Mouse (Mus musculus) limb, embryonic 13.5 days (tissue): ENCODE measurements around the gene Cplx3. TPM values are rescaled to one million over a fixed set of nuclear protein-coding genes. Genes with fewer than 3 reads are reported as not detected.

Experiments
- ATAC-seq: fragments of 200-750 bp; cut with Nextera tagmentation; 2 replicates; pipeline ENCODE4 v1.8.0; 2017; ENCODE audit warnings: low read depth, moderate number of reproducible peaks, moderate TSS enrichment; ENCODE audit not compliant: low FRiP score
- H3K27ac ChIP-seq: fragments of 300-500 bp; sonication (generic); 2 replicates; pipeline ENCODE4 v1.5.1; 2015; ENCODE audit warnings: inconsistent platforms, mild to moderate bottlenecking, moderate library complexity
- H3K27me3 ChIP-seq: fragments of 300-500 bp; sonication (generic); 2 replicates; pipeline ENCODE4 v1.6.1; 2015; ENCODE audit warnings: mild to moderate bottlenecking, inconsistent platforms
- H3K36me3 ChIP-seq: fragments of 300-500 bp; sonication (generic); 2 replicates; pipeline ENCODE4 v1.6.1; 2015; ENCODE audit warnings: inconsistent platforms, mild to moderate bottlenecking, moderate library complexity
- H3K4me1 ChIP-seq: fragments of 300-500 bp; sonication (generic); 2 replicates; pipeline ENCODE4 v1.6.1; 2015; ENCODE audit warnings: inconsistent platforms
- H3K4me2 ChIP-seq: fragments of 300-500 bp; sonication (generic); replicated peaks from 2 replicates; pipeline ENCODE4 v1.6.1; 2015; ENCODE audit warnings: inconsistent platforms, mild to moderate bottlenecking, moderate library complexity
- H3K4me3 ChIP-seq: fragments of 300-500 bp; sonication (generic); 2 replicates; pipeline ENCODE4 v1.5.1; 2015; ENCODE audit warnings: moderate library complexity, mild to moderate bottlenecking, inconsistent platforms
- H3K9ac ChIP-seq: fragments of 300-500 bp; sonication (generic); 2 replicates; pipeline ENCODE4 v1.6.1; 2015; ENCODE audit warnings: mild to moderate bottlenecking, inconsistent platforms
- H3K9me3 ChIP-seq: fragments of 300-500 bp; sonication (generic); 2 replicates; pipeline ENCODE4 v1.6.1; 2016; ENCODE audit warnings: inconsistent platforms
- WGBS: fragments of 180-500 bp; shearing (Covaris S2); methylation state at CpG from one replicate; pipeline ENCODE4 v1.1.7; 2015; 5-methylcytosine and 5-hydroxymethylcytosine counted together
- polyA plus RNA-seq: library from polyadenylated mRNA; unstranded; fragments of >200 nt; fragmentation: Nextera tagmentation; extraction: Ambion mirVana; gene quantifications from 2 replicates; pipeline ENCODE4 v1.2.1, GENCODE M21; 2015

Cplx3 gene
- polyA plus RNA-seq, 1 experiment from 2014 or later, result not detected

- ATAC-seq, result no peak
- Histone ChIP-seq H3K4me3 (peak overlapping the region; percentile 74), H3K4me2 (peak overlapping the region; percentile 97), H3K9me3 (no peaks in the 10 kb centered on the region), H3K27ac (peak overlapping the region; percentile 94; the same call in 1 of the 2 replicates), H3K4me1 (peaks cover 50% of the 10 kb centered on the region), H3K36me3 (peaks cover 15% of the 10 kb centered on the region), H3K9ac (peak overlapping the region; percentile 93), H3K27me3 (no peaks in the 10 kb centered on the region)
- WGBS, result 0% methylated on average over 18 of the region's 18 CpGs
Measured at GRCm38 (mm10) chr9:57644442-57644943, 38.4 kb upstream of the Cplx3 start.

GRCm38 (mm10) chr9:57643856-57644180 lies 37.7 kb upstream of the Cplx3 start:
- Histone ChIP-seq H3K36me3 (peaks cover 15% of the 10 kb centered on the region), H3K9me3 (no peaks in the 10 kb centered on the region), H3K27me3 (no peaks in the 10 kb centered on the region), H3K27ac (no peak overlapping the region), H3K4me1 (peaks cover 57% of the 10 kb centered on the region), H3K9ac (peak overlapping the region; percentile 93), H3K4me3 (peak overlapping the region; percentile 74), H3K4me2 (peak overlapping the region; percentile 97)
- 36% methylated on average over 7 of the region's 7 CpGs for WGBS
- no peak for ATAC-seq

GRCm38 (mm10) chr9:57643169-57643855 lies 37.2 kb upstream of the Cplx3 start:
- Histone ChIP-seq H3K4me2 (peak overlapping the region; percentile 97), H3K9me3 (no peaks in the 10 kb centered on the region), H3K9ac (peak overlapping the region; percentile 93), H3K4me1 (peaks cover 62% of the 10 kb centered on the region), H3K27ac (no peak overlapping the region), H3K27me3 (no peaks in the 10 kb centered on the region), H3K4me3 (peak overlapping the region; percentile 74), H3K36me3 (peaks cover 15% of the 10 kb centered on the region)
- ATAC-seq, result no peak
- 65% methylated on average over 9 of the region's 9 CpGs for WGBS

- Histone ChIP-seq H3K9ac (0 out of 2 replicates have a peak overlapping the region, but pooled peaks have one; percentile 3), H3K4me3 (no peak overlapping the region), H3K27ac (no peak overlapping the region), H3K27me3 (no peaks in the 10 kb centered on the region), H3K9me3 (no peaks in the 10 kb centered on the region), H3K4me1 (peaks cover 74% of the 10 kb centered on the region), H3K4me2 (0 out of 2 replicates have a peak overlapping the region, but pooled peaks have one; percentile 97), H3K36me3 (peaks cover 15% of the 10 kb centered on the region)
- 87% methylated on average over 13 of the region's 13 CpGs for WGBS
- no peak for ATAC-seq
Measured at GRCm38 (mm10) chr9:57641775-57642550, 35.9 kb upstream of the Cplx3 start.

GRCm38 (mm10) chr9:57641022-57641421 lies 34.9 kb upstream of the Cplx3 start:
- H3K4me3 ChIP-seq, result 0 out of 2 replicates have a peak overlapping the region, but pooled peaks have one; percentile 10
- 100% methylated on average over 1 of the region's 1 CpGs for WGBS

GRCm38 (mm10) chr9:57640384-57640783 lies 34.3 kb upstream of the Cplx3 start:
- Histone ChIP-seq H3K27ac (peak overlapping the region; percentile 84), H3K9ac (peak overlapping the region; percentile 65), H3K4me2 (peak overlapping the region; percentile 56), H3K4me3 (peak overlapping the region; percentile 20), H3K4me1 (peaks cover 83% of the 10 kb centered on the region), H3K36me3 (peaks cover 15% of the 10 kb centered on the region), H3K27me3 (no peaks in the 10 kb centered on the region), H3K9me3 (no peaks in the 10 kb centered on the region)
- 0 out of 2 replicates have a peak, but pooled peaks have one; percentile 14 for ATAC-seq
- WGBS, result 13% methylated on average over 15 of the region's 15 CpGs

More at GRCm38 (mm10) chr9:57641022-57641421, 34.9 kb upstream of the Cplx3 start:
- Histone ChIP-seq H3K27ac (peak overlapping the region; percentile 84; the same call in 1 of the 2 replicates), H3K9me3 (no peaks in the 10 kb centered on the region), H3K27me3 (no peaks in the 10 kb centered on the region), H3K4me2 (peak overlapping the region; percentile 56), H3K36me3 (peaks cover 15% of the 10 kb centered on the region), H3K9ac (peak overlapping the region; percentile 65; the same call in 1 of the 2 replicates), H3K4me1 (peaks cover 83% of the 10 kb centered on the region)
- no peak for ATAC-seq

GRCm38 (mm10) chr9:57639661-57640328 lies 33.7 kb upstream of the Cplx3 start:
- H3K27me3 ChIP-seq, result no peaks in the 10 kb centered on the region
- peak overlapping the region; percentile 20 for H3K4me3 ChIP-seq
- H3K4me2 ChIP-seq, result peak overlapping the region; percentile 56
- H3K36me3 ChIP-seq, result peaks cover 15% of the 10 kb centered on the region
- H3K27ac ChIP-seq, result peak overlapping the region; percentile 84
- H3K9ac ChIP-seq, result peak overlapping the region; percentile 65
- H3K9me3 ChIP-seq, result no peaks in the 10 kb centered on the region
- WGBS, result 71% methylated on average over 5 of the region's 5 CpGs
- no peak for ATAC-seq
- peaks cover 83% of the 10 kb centered on the region for H3K4me1 ChIP-seq

- Histone ChIP-seq H3K9me3 (no peaks in the 10 kb centered on the region), H3K4me2 (peak overlapping the region; percentile 56), H3K27ac (peak overlapping the region; percentile 84), H3K4me1 (peaks cover 85% of the 10 kb centered on the region), H3K27me3 (no peaks in the 10 kb centered on the region), H3K9ac (peak overlapping the region; percentile 65), H3K36me3 (peaks cover 22% of the 10 kb centered on the region), H3K4me3 (no peak overlapping the region)
- WGBS, result 14% methylated on average over 8 of the region's 8 CpGs
- ATAC-seq, result no peak
Measured at GRCm38 (mm10) chr9:57638651-57639459, 32.8 kb upstream of the Cplx3 start.

GRCm38 (mm10) chr9:57637741-57638322 lies 31.8 kb upstream of the Cplx3 start:
- H3K27me3 ChIP-seq, result no peaks in the 10 kb centered on the region
- peak; percentile 55 for ATAC-seq
- peaks cover 81% of the 10 kb centered on the region for H3K4me1 ChIP-seq
- no peaks in the 10 kb centered on the region for H3K9me3 ChIP-seq
- WGBS, result 38% methylated on average over 6 of the region's 6 CpGs
- peaks cover 26% of the 10 kb centered on the region for H3K36me3 ChIP-seq
- H3K27ac ChIP-seq, result peak overlapping the region; percentile 84
- peak overlapping the region; percentile 56 for H3K4me2 ChIP-seq
- peak overlapping the region; percentile 65 for H3K9ac ChIP-seq
- no peak overlapping the region; the same call in 1 of the 2 replicates for H3K4me3 ChIP-seq

- H3K4me2 ChIP-seq, result peak overlapping the region; percentile 56
- 72% methylated on average over 3 of the region's 3 CpGs for WGBS
- peak; percentile 52 for ATAC-seq
- peaks cover 26% of the 10 kb centered on the region for H3K36me3 ChIP-seq
- H3K9me3 ChIP-seq, result no peaks in the 10 kb centered on the region
- no peaks in the 10 kb centered on the region for H3K27me3 ChIP-seq
- no peak overlapping the region; the same call in 1 of the 2 replicates for H3K4me3 ChIP-seq
- no peak overlapping the region for H3K9ac ChIP-seq
- peak overlapping the region; percentile 84; the same call in 1 of the 2 replicates for H3K27ac ChIP-seq
- peaks cover 75% of the 10 kb centered on the region for H3K4me1 ChIP-seq
Measured at GRCm38 (mm10) chr9:57637272-57637671, 31.2 kb upstream of the Cplx3 start.
